Mouse (Mus musculus) lung, postnatal 36 days (tissue): ENCODE results near the gene Psat1.

Experiments
- DNase-seq: peaks from one replicate; pipeline ENCODE4 v3.0.0; 2022; ENCODE audit warnings: mixed read lengths

Psat1 gene

DNA sequence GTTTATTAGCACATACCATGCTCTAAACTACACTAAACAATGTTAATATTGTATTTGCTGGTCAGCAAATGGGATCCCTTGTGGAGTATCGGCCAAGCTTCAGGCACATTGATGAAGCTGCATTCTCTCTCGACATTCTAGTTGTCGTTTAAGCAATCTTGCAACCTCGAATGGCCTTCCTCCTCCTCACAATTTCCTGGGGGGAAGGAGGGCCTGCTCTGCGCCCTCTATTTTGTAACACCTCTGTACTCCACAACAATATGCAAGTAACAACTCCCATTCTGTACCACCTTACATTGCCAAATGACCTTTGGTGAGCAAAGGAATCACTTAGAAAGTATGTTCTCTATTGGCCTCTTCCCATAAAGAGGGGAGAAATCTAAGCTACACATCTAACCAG, 91.8 kb downstream of the Psat1 start:
- no peak for DNase-seq
